Mouse (Mus musculus): ENCODE data around the gene Sav1. TPM values are rescaled to one million over a fixed set of nuclear protein-coding genes. Genes with fewer than 3 reads are reported as not detected.

Gene Sav1
- 39.5 to 49.2 TPM (median 47.8 TPM) in 4 replicates for total RNA-seq (2023; ENCODE audit: inconsistent age)

GRCm38 (mm10) chr12:69986786-69987497 is at the start of gene Sav1:
Sav1 (minus strand) TSS chr12:69987002.

Other genes starting within 250 kb of the Sav1 start
- gene Cdkl1, start 195.7 kb downstream of the Sav1 start, total RNA-seq (2023; ENCODE audit: inconsistent age), result 11.0 to 15.4 TPM (median 13.5 TPM) in 4 replicates
- gene Atl1, start 94.4 kb downstream of the Sav1 start, total RNA-seq (2023; ENCODE audit: inconsistent age), result 2.0 to 4.0 TPM (median 3.5 TPM) in 4 replicates
- gene Map4k5, start 93.8 kb downstream of the Sav1 start, total RNA-seq (2023; ENCODE audit: inconsistent age), result 54.0 to 66.1 TPM (median 58.5 TPM) in 4 replicates
- 82.0 to 91.0 TPM (median 89.8 TPM) in 4 replicates for gene Nin, start 126.7 kb upstream of the Sav1 start, total RNA-seq (2023; ENCODE audit: inconsistent age)
- not detected in 4 replicates for gene Abhd12b, start 167.1 kb upstream of the Sav1 start, total RNA-seq (2023; ENCODE audit: inconsistent age)
- 1.1 to 4.6 TPM (median 2.5 TPM) in 4 replicates for gene Pygl, start 244.5 kb upstream of the Sav1 start, total RNA-seq (2023; ENCODE audit: inconsistent age)

Data from B cell, adult (primary cell).